Mouse (Mus musculus): ENCODE measurements around the gene Rae1.

Gene Rae1

DNA sequence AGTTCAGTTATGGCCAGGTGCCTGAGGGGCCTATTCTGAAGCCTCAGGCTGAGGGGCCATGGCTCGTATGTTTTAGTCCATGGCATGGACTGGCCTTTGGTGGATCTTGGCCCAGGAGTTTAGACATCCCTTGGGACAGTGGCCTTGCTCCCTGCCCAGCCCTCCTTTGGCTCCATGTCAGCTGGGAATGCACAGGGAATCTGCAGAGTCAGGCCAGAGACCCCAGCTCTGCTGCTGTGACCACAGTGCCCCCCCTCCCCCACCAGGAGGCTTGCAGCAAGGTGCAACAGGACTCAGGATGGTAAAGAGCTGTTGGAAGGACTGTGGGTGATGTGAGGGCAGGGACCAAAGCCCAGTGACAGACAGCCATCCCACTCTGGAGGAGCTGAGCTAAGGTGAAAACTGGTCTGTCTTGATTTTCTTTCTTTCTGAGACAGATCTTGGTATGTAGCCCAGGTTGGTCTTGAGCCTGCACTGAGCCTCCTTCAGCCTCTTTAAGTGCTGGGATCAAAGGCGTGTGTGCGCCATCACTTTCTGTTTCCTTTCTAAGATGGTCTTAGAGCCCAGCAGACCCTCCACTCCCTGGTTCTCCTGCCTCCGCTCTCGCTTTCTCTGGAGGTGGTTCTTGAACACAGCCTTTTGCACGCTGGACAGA, 27.4 kb downstream of the Rae1 start:
- DNase-seq (ENCODE audit: low read depth, low spot score), result no peak

- peak; percentile 37 for DNase-seq (ENCODE audit: low read depth, low spot score)
Observed at GRCm38 (mm10) chr2:173027824-173028495, 28.0 kb downstream of the Rae1 start.

GRCm38 (mm10) chr2:173028508-173029031, 28.7 kb downstream of the Rae1 start:
- no peak for DNase-seq (ENCODE audit: low read depth, low spot score)

GRCm38 (mm10) chr2:173030591-173031338, 30.8 kb downstream of the Rae1 start:
- DNase-seq (ENCODE audit: low read depth, low spot score), result no peak

- DNase-seq (ENCODE audit: low read depth, low spot score), result peak; percentile 77
Observed at GRCm38 (mm10) chr2:173033531-173033930, 33.6 kb downstream of the Rae1 start.

DNA sequence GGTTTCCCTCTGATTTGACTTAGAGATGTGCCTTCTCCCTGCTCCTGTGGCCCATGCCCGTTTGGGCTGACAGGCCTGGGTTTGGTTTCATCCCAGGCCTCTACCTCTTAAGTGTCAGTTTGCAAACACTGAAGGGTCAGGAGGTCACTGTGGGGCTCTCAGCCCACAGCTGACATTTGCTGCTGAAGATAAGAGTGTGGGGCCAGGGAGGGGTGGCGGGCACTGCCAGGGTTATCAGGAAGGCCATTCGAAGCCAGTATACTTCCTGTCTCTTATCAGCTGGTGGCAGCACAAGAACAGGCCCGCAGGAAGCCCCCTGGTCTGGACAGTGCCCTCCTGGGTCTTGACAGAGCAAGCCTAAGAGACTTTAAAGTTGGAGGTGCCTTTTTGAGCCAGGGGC, 35.1 kb downstream of the Rae1 start:
- no peak for DNase-seq (ENCODE audit: low read depth, low spot score)

DNA sequence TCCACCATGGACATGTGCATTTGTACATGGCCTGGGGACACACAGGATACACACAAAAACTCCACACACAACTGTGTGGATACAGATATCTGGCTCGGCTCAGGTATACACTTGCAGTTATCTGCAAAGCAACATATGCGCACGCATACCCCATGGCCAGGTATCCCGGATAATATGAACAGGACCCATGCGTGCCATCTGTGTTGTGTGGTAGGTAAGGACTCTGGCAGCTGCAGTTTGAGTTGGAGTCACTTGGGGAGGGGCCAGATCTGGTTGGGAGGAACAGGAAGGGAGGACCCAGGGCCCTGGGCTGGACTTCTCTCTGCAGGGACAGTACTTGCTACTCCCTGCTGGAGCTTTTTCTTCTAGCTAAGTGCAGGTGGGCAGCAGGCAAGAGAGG, 35.7 kb downstream of the Rae1 start:
- no peak for DNase-seq (ENCODE audit: low read depth, low spot score)

DNA sequence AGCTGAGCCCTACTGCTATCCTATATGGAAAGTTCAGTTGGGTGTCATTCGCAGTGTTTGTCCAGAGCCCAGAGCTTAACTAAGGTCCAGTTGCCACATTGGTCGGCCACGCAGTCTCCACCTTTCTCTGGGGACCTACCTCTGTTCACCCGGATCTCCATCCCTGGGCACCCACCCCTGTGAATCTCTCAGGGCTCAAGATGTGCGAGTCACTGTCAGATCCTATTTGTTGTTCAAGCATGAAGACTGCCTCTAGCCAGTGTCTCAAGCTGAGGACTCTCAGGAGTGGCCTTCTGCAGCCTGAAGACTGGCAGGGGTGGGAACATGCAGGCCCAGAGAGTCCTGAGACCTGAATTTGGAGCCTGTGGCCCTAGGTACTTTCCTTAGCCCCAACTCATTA, 36.1 kb downstream of the Rae1 start:
- DNase-seq (ENCODE audit: low read depth, low spot score), result no peak

- no peak for DNase-seq (ENCODE audit: low read depth, low spot score)
Observed at GRCm38 (mm10) chr2:173036611-173037010, 36.7 kb downstream of the Rae1 start.

GRCm38 (mm10) chr2:173037347-173037746, 37.4 kb downstream of the Rae1 start:
- DNase-seq (ENCODE audit: low read depth, low spot score), result no peak

- DNase-seq (ENCODE audit: low read depth, low spot score), result peak; percentile 50
Observed at GRCm38 (mm10) chr2:173037827-173038607, 38.1 kb downstream of the Rae1 start.

- peak; percentile 38 for DNase-seq (ENCODE audit: low read depth, low spot score)
Observed at GRCm38 (mm10) chr2:173039041-173039440, 39.1 kb downstream of the Rae1 start.

GRCm38 (mm10) chr2:173040803-173041202, 40.9 kb downstream of the Rae1 start:
- DNase-seq (ENCODE audit: low read depth, low spot score), result no peak

GRCm38 (mm10) chr2:173041242-173041641, 41.3 kb downstream of the Rae1 start:
- DNase-seq (ENCODE audit: low read depth, low spot score), result no peak

GRCm38 (mm10) chr2:173041893-173042292, 42.0 kb downstream of the Rae1 start:
- no peak for DNase-seq (ENCODE audit: low read depth, low spot score)

GRCm38 (mm10) chr2:173042504-173043162, 42.7 kb downstream of the Rae1 start:
- no peak for DNase-seq (ENCODE audit: low read depth, low spot score)

DNA sequence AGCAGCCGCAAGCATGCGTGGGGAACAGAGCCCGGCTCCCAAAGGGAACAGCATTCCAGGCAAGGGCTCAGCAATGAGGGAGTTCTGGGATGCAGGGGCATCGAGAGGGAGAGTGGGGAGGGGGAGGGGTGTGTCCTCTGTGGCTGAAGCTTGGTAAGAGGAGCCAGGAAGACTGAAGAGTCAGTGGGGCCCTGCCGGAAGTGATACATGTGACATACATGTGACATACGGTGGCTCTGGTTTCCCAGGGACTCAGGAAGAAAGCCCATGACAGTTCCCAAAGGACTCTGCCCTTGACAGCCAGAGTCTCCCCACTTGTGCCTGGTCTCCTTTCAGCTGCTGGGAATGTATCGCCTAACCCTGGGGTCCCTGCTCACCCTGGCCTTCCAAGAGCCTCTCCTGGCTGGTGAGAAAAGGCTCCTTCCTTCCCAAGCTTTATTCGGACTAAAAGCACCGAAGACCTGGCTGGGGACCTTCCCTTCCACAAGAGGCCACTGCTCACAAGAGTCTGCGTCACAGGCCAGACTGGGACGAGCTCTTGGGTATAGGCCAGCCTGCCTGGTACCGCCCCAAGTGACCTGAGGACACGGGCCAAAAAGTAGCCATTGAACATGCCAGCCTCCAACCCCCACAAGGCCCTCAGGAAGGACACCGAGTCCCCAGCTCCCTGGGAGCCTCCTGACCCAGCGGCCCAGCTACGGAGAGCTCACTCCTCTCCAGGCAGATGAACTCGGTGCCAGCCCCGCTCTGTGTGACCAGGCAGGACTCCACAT, 44.5 kb downstream of the Rae1 start:
- DNase-seq (ENCODE audit: low read depth, low spot score), result no peak

DNA sequence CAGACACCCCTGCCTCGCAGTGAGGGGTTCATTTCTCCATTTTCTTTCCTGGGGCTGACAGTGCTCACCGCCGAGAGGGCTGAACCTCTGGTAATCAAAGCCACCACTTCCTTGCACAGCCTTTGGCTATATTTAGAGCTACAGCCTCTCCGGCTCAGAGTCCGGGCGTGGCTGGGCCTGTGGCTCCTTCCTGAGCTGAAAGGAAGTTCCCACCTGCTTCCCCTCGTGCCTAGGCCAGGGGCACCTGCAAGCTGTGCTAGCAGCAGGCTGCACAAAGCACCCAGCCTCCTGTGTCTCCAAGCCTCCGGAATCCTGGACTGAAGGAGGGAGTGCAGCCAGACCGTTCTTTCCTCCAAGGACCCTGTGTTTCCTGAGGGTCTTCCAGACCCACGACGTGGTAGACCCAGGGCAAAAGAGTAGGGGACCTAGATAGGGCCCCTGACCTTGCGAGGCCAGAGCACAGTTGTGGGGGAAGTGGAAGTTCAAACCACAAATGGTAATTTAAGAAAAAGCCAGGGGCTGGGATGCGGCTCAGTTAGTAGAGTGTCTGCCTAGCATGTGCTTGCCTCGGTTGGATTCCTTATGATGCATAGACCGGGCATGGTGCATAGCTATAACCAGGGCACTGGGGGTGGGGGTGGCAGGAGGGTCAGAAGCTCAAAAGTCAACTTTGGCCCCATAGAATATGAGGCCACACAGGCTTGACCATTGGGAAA, 46.8 kb downstream of the Rae1 start:
- peak; percentile 91 for DNase-seq (ENCODE audit: low read depth, low spot score)

DNA sequence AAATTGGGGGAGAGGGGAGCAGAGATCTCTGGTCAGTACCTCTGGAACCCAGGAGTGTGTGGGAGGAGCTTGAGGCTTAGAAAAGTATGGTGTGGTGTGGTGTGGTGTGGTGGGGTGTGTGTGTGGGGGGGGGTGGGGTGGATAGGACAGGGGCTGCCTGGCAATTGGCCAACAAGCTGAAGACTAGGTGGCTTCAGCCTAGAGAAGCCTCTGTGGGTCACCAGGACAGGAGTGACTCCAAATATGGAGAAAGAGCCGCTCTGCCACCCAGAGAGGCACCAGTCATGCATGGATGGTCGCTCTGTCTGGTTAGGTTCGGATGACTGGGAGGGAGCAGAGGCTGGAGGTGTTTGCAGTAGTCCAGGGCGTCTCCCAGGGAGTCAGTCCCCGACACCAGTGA, 47.6 kb downstream of the Rae1 start:
- peak; percentile 72 for DNase-seq (ENCODE audit: low read depth, low spot score)
